Mouse (Mus musculus): ENCODE data around the gene Gm21627. TPM values are rescaled to one million over a fixed set of nuclear protein-coding genes. Genes with fewer than 3 reads are reported as not detected.

Gm21627 gene
- not detected for total RNA-seq (2023)

DNA sequence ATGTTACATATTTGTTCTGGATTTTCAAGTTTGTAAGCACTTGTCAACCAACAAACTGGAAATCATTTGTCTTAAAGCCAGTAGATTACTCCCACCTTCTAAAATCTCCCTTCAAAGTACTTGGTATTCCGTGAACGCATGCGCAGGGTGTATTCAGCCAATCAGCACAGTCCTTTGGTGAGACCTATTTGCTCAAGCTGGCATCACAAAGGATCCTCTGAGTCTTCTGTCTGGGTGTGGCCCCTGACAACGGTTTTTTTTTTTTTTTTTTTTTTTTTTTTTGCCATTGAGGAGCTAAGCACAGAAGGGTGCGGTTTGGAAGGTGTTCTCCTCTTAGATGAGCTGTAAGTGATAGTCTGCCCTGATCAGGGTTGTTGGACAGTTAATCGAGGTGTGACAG lies at the start of gene Gm21627:
Gm21627 (plus strand) TSS at position 301 of the 400 bp plus-strand sequence.

